Mouse (Mus musculus): ENCODE measurements around the gene Gsdma2.

Gene Gsdma2

GRCm38 (mm10) chr11:98686976-98687375, 40.4 kb downstream of the Gsdma2 start:
- TF ChIP-seq POU5F1 (IDR thresholded peaks at IDR 0.05; ENCODE audit: borderline replicate concordance, low read length) = no peak
- TF ChIP-seq NANOG (IDR thresholded peaks at IDR 0.05; ENCODE audit: borderline replicate concordance, low read length) = no peak
- no peak for TF ChIP-seq CTCF (conservative IDR thresholded peaks at IDR 0.05; ENCODE audit: low read length)
- no peak overlapping the region for H3K4me3 ChIP-seq (replicated peaks; ENCODE audit: low read length)
- H3K27me3 ChIP-seq (ENCODE audit: insufficient read depth, low read length) = no peaks in the 10 kb centered on the region
- peaks cover 64% of the 10 kb centered on the region for H3K4me1 ChIP-seq (replicated peaks; ENCODE audit: low read depth, low read length)
- no peaks in the 10 kb centered on the region for H3K9me3 ChIP-seq (ENCODE audit: low read length)
- H3K36me3 ChIP-seq (ENCODE audit: insufficient read depth, low read length) = peaks cover 73% of the 10 kb centered on the region

GRCm38 (mm10) chr11:98688009-98688408, 41.5 kb downstream of the Gsdma2 start:
- TF ChIP-seq NANOG (IDR thresholded peaks at IDR 0.05; ENCODE audit: borderline replicate concordance, low read length) (no peak), POU5F1 (IDR thresholded peaks at IDR 0.05; ENCODE audit: borderline replicate concordance, low read length) (no peak), CTCF (conservative IDR thresholded peaks at IDR 0.05; ENCODE audit: low read length) (no peak)
- peaks cover 83% of the 10 kb centered on the region for H3K36me3 ChIP-seq (ENCODE audit: insufficient read depth, low read length)

GRCm38 (mm10) chr11:98693201-98693600, 46.6 kb downstream of the Gsdma2 start:
- H3K4me1 ChIP-seq (replicated peaks; ENCODE audit: low read depth, low read length) = peaks cover 70% of the 10 kb centered on the region
- peaks cover 88% of the 10 kb centered on the region for H3K36me3 ChIP-seq (ENCODE audit: insufficient read depth, low read length)
- H3K4me3 ChIP-seq (replicated peaks; ENCODE audit: low read length) = peak overlapping the region; percentile 17; the same call in 1 of the 2 replicates
- TF ChIP-seq POU5F1 (IDR thresholded peaks at IDR 0.05; ENCODE audit: borderline replicate concordance, low read length) (no peak), CTCF (conservative IDR thresholded peaks at IDR 0.05; ENCODE audit: low read length) (no peak), NANOG (IDR thresholded peaks at IDR 0.05; ENCODE audit: borderline replicate concordance, low read length) (no peak)
- no peaks in the 10 kb centered on the region for H3K27me3 ChIP-seq (ENCODE audit: insufficient read depth, low read length)
- H3K9me3 ChIP-seq (ENCODE audit: low read length) = no peaks in the 10 kb centered on the region

More at GRCm38 (mm10) chr11:98688009-98688408, 41.5 kb downstream of the Gsdma2 start:
- Histone ChIP-seq H3K9me3 (ENCODE audit: low read length) (no peaks in the 10 kb centered on the region), H3K27me3 (ENCODE audit: insufficient read depth, low read length) (no peaks in the 10 kb centered on the region), H3K4me1 (replicated peaks; ENCODE audit: low read depth, low read length) (peaks cover 74% of the 10 kb centered on the region), H3K4me3 (replicated peaks; ENCODE audit: low read length) (no peak overlapping the region; the same call in 1 of the 2 replicates)

GRCm38 (mm10) chr11:98693746-98694145, 47.2 kb downstream of the Gsdma2 start:
- TF ChIP-seq CTCF (conservative IDR thresholded peaks at IDR 0.05; ENCODE audit: low read length) = no peak
- TF ChIP-seq POU5F1 (IDR thresholded peaks at IDR 0.05; ENCODE audit: borderline replicate concordance, low read length) = no peak
- no peak for TF ChIP-seq NANOG (IDR thresholded peaks at IDR 0.05; ENCODE audit: borderline replicate concordance, low read length)
- Histone ChIP-seq H3K27me3 (ENCODE audit: insufficient read depth, low read length) (no peaks in the 10 kb centered on the region), H3K36me3 (ENCODE audit: insufficient read depth, low read length) (peaks cover 85% of the 10 kb centered on the region)

GRCm38 (mm10) chr11:98694301-98694700, 47.7 kb downstream of the Gsdma2 start:
- no peak for TF ChIP-seq POU5F1 (IDR thresholded peaks at IDR 0.05; ENCODE audit: borderline replicate concordance, low read length)
- no peak for TF ChIP-seq CTCF (conservative IDR thresholded peaks at IDR 0.05; ENCODE audit: low read length)
- Histone ChIP-seq H3K4me3 (replicated peaks; ENCODE audit: low read length) (no peak overlapping the region), H3K9me3 (ENCODE audit: low read length) (no peaks in the 10 kb centered on the region), H3K27me3 (ENCODE audit: insufficient read depth, low read length) (no peaks in the 10 kb centered on the region), H3K36me3 (ENCODE audit: insufficient read depth, low read length) (peaks cover 81% of the 10 kb centered on the region), H3K4me1 (replicated peaks; ENCODE audit: low read depth, low read length) (peaks cover 67% of the 10 kb centered on the region)

More at GRCm38 (mm10) chr11:98693746-98694145, 47.2 kb downstream of the Gsdma2 start:
- Histone ChIP-seq H3K4me1 (replicated peaks; ENCODE audit: low read depth, low read length) (peaks cover 67% of the 10 kb centered on the region), H3K4me3 (replicated peaks; ENCODE audit: low read length) (0 out of 2 replicates have a peak overlapping the region, but pooled peaks have one; percentile 17), H3K9me3 (ENCODE audit: low read length) (no peaks in the 10 kb centered on the region)

- peaks cover 68% of the 10 kb centered on the region for H3K4me1 ChIP-seq (replicated peaks; ENCODE audit: low read depth, low read length)
- TF ChIP-seq POU5F1 (IDR thresholded peaks at IDR 0.05; ENCODE audit: borderline replicate concordance, low read length) (no peak), NANOG (IDR thresholded peaks at IDR 0.05; ENCODE audit: borderline replicate concordance, low read length) (no peak), CTCF (conservative IDR thresholded peaks at IDR 0.05; ENCODE audit: low read length) (no peak)
- peaks cover 70% of the 10 kb centered on the region for H3K36me3 ChIP-seq (ENCODE audit: insufficient read depth, low read length)
- no peaks in the 10 kb centered on the region for H3K27me3 ChIP-seq (ENCODE audit: insufficient read depth, low read length)
- H3K4me3 ChIP-seq (replicated peaks; ENCODE audit: low read length) = no peak overlapping the region
- H3K9me3 ChIP-seq (ENCODE audit: low read length) = no peaks in the 10 kb centered on the region
These were observed 48.8 kb downstream of the Gsdma2 start for GRCm38 (mm10) chr11:98695408-98695807.

GRCm38 (mm10) chr11:98696454-98697216, 50.1 kb downstream of the Gsdma2 start:
- TF ChIP-seq POU5F1 (IDR thresholded peaks at IDR 0.05; ENCODE audit: borderline replicate concordance, low read length) = no peak
- TF ChIP-seq CTCF (conservative IDR thresholded peaks at IDR 0.05; ENCODE audit: low read length) = no peak
- no peak for TF ChIP-seq NANOG (IDR thresholded peaks at IDR 0.05; ENCODE audit: borderline replicate concordance, low read length)

GRCm38 (mm10) chr11:98697225-98697624, 50.7 kb downstream of the Gsdma2 start:
- no peaks in the 10 kb centered on the region for H3K9me3 ChIP-seq (ENCODE audit: low read length)
- TF ChIP-seq POU5F1 (IDR thresholded peaks at IDR 0.05; ENCODE audit: borderline replicate concordance, low read length) = no peak
- TF ChIP-seq CTCF (conservative IDR thresholded peaks at IDR 0.05; ENCODE audit: low read length) = no peak
- no peak for TF ChIP-seq NANOG (IDR thresholded peaks at IDR 0.05; ENCODE audit: borderline replicate concordance, low read length)
- H3K4me3 ChIP-seq (replicated peaks; ENCODE audit: low read length) = no peak overlapping the region
- peaks cover 52% of the 10 kb centered on the region for H3K36me3 ChIP-seq (ENCODE audit: insufficient read depth, low read length)
- H3K4me1 ChIP-seq (replicated peaks; ENCODE audit: low read depth, low read length) = peaks cover 68% of the 10 kb centered on the region
- peaks cover 15% of the 10 kb centered on the region for H3K27me3 ChIP-seq (ENCODE audit: insufficient read depth, low read length)

More at GRCm38 (mm10) chr11:98696454-98697216, 50.1 kb downstream of the Gsdma2 start:
- no peak overlapping the region for H3K4me3 ChIP-seq (replicated peaks; ENCODE audit: low read length)
- H3K36me3 ChIP-seq (ENCODE audit: insufficient read depth, low read length) = peaks cover 58% of the 10 kb centered on the region
- no peaks in the 10 kb centered on the region for H3K9me3 ChIP-seq (ENCODE audit: low read length)
- peaks cover 73% of the 10 kb centered on the region for H3K4me1 ChIP-seq (replicated peaks; ENCODE audit: low read depth, low read length)
- H3K27me3 ChIP-seq (ENCODE audit: insufficient read depth, low read length) = peaks cover 12% of the 10 kb centered on the region

Measured in E14TG2a.4 (cell line).